Comparison of ENCODE assay signal across 5 mouse cellular contexts in the genomic region with DNA sequence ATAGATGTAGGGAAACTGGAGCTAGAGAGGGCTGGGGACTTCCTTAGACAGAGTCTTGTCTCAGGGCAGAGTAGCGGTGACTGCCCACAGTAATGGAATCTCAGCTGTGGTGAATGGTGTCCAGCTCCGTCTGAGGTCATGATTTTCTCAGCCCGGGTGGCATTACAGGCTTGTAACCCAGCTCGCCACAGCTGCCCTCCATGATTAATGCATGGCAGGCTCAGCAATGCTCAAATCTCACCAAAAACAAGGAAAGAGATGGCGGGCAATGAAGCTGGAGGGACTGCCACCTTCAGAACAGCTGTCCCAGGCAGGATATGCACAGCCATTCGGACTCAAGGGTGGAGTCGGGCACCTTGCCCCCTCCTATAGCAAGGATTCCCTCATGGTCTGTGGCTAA. TPM values are rescaled to one million over a fixed set of nuclear protein-coding genes. Genes with fewer than 3 reads are reported as not detected.
"Had no signal": no experiment of that assay in that cellular context is flagged by ENCODE, and none has a peak within 500 bp of the region (broad histone marks: within the 10 kb centered on the region; RNA-seq: fewer than 3 reads in every experiment).

No protein-coding gene starts in this region.

- H3K4me3 ChIP-seq: neural tube, embryonic 13.5 days; neural tube, embryonic 15.5 days; stomach, embryonic 15.5 days had no signal

- H3K4me2 ChIP-seq: neural tube, embryonic 13.5 days; neural tube, embryonic 15.5 days; stomach, embryonic 15.5 days had no signal

- H3K36me3 ChIP-seq: neural tube, embryonic 13.5 days; neural tube, embryonic 15.5 days; stomach, embryonic 15.5 days had no signal

RNA-seq across cellular contexts. Expression of a gene that starts 13.5 kb away (rescaled TPM):
- polyA plus RNA-seq: neural tube, embryonic 14.5 days had no signal

RNA-seq across cellular contexts. Expression of a gene that starts 15.5 kb away (rescaled TPM):
- polyA plus RNA-seq: stomach, embryonic 14.5 days; stomach, embryonic 15.5 days had no signal
